Mouse (Mus musculus): Measurements from ENCODE around the gene Tnr.
A peak's percentile ranks its signal among the peaks of the same experiment; 100 is the strongest.

Gene Tnr

DNA sequence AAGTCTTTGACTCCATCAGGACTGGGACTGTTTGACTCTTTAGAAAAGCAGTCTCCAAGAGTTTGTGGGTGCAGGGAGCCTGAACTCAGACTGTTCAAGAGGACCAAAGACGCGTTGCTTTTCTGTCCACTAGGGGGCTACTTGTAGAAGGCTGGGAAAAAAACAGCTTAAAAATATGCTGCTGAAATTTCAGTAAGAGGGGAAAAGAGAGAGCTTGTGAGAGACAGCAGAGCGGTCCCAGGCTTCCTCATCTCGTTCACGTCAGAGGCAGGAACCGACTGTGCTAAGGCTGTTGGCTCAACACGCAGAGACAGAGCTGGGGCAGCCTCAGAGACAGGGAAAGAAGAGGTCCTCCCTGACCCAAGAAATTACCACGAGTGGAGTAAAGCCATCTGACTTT is at the start of gene Tnr:
Tnr (plus strand) TSS at position 192 of the 400 bp plus-strand sequence.
- DNase-seq (ENCODE audit: low spot score in 2 of 2) = peak; percentile 87 to 89

DNA sequence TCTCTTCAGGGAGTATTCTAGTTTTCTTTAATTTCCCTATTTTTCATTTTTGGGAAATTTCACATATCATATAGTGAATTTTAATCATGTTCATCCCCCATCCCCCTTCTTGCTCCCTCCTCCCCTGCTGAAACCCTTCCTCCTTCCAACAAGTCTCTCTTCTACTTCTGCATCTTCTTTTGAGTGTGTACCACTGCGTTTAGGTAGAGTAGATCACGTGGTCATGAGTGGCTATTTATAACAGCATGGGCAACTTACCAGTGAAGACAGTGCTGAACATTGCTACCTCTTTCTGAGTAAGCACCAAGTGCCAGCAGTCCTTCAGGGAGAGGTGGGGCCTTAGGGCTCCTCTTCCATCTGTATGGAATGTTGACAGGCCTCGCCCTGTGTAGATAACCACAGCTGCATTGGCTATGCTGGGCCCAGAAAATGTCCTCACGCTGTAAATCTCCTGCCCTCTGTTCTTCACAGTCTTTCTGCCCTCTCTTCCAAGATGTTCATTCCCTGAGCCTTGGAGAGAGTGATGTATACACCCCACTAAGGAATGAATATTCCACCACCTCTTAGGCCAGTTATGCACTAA is 33.6 kb upstream of the Tnr start:
- no peak for DNase-seq (ENCODE audit: low spot score in 2 of 2)

DNA sequence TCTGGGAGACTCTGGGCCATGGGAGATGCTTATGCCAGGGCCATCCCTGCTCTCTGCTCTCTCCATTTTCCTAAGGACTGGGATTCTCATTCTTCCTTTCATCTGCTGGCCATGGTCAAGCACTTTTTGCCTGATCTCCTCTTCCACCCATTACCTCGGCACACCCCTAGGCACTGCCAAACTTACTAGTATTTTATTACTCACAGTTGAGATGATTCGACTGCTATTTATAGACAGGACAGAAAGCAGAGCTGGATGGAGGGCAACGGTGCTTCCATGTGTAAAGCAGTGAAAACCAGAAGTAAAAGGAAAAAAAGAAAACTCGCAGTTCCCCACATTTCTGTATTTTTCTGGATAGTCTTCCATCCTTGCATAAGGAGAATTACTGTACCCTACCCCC is 31.0 kb upstream of the Tnr start:
- DNase-seq (ENCODE audit: low spot score in 2 of 2) = no peak

DNA sequence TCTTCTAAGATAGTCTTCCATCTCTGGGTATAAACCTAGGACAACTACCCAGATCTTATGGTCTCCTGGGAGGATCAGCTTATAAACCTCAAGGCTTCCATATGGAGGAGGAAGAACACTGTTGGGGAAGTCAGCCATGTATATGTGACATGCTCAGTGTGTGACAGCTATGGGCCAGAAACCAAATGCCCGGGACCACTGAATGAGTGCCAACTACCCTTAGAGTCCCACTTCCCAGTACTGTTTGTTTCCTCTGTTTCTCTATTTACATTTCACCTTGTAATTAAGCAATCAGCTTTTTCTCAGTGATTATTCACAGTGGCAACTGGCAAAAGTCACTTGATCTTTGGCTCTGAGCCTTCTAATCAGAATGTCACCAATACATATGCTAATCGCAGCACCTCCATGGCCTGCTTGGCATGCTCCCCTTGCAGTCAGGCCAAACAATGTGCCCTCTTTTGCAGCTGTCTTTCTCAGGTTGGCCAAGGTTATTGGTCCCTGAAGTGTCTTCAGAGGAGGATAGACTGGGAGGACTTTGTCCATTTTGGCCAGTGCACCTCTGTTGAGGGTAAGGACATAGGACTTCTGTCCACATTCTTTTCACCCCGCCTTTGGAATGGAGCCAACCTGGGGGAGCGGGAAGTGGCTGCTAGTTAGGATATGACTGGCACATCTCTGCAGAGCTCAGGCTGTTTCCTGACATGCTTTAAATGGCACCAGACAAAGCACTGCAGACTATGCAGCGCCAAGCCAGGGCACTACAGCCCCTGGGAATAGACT is 29.7 kb upstream of the Tnr start:
- peak in 1 of 2 experiments; percentile 29 for DNase-seq (ENCODE audit: low spot score in 2 of 2)

DNA sequence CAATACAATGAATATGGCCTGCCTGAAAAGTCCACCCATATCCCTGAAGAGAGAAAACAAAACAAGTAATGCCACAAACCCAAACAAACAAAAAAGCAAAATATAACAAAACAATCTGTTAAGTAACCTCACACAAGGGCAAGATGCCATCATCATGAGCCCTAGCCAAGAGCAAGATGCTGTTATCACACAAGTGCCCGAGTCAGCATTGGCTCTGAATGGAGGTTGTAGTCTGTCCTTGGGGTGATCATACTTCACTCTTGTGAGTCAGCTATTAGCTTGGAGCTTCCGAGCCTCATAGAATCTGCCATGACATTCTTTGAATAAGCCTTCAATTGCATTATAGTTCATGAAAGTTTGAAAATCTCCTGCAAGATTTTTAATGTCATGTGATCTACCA is 25.3 kb upstream of the Tnr start:
- no peak for DNase-seq (ENCODE audit: low spot score in 2 of 2)

DNA sequence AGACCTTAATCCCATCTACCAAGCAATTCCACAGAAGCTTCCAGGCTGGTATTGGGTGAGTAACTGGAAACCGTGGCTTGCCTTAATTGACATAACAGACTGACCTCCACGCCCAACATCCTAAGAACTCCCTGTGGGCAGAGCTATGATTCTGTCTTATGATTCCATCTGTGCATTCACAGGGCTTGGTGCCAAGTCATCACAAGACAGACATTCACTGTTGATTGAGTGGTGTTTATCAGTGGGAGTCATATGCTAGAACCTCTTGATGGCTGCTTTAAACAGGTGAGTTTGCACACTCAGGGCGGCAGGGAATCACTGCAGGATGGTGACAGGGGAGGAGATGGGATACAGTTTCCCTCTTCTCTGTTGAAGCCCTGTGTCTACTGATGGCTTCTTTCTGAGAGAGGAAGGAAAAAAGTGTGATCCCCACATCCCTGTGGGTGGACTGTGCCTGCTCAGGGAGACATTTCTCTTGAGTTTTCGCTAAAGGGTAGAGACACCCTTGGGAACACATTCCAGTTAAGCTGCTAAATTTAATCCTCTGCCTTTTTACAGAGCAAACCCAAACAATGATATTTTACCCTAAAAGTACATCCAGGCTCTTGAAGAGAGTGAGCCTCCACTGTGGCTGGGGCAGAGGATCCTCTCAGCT is 23.6 kb upstream of the Tnr start:
- no peak for DNase-seq (ENCODE audit: low spot score in 2 of 2)

DNA sequence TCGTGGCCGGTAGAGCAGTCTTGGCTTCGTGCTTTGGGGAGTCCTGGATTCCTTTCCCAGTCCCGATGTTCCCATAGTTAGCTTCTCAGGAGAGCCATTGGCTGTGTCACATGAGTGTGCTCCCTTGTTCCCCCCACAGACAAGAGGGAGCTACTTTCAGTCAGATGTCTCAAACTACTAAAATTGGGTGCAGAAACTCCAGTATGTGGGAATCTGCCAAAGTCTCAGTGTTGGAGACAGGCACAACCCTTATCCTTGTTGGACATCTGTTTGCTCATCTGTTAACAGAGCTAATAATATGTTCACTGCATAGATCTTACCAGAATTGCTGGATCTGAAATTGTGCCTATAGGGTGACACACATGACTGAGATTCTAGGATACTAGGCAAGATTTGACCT is 21.7 kb upstream of the Tnr start:
- DNase-seq (ENCODE audit: low spot score in 2 of 2) = no peak

DNA sequence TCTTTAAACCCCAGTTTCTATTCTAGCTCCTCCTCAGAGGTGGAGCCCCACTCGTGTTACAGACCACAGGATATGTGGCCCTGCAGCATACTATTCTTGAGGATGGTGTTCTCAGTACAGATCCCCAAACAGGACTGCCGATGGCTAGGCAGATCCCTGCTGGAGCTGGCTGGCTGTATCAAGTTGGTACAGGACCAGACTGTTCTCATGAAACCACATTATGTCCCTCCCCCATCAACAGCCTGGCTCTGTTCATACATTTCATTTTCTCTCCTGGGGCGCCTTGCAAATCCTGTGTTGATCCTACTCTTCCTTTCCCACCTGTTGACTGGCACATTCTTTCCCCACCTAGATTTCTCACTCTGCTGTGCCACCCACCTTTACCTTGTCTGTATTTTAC is 12.9 kb upstream of the Tnr start:
- peak; percentile 34 to 36 for DNase-seq (ENCODE audit: low spot score in 2 of 2)

DNA sequence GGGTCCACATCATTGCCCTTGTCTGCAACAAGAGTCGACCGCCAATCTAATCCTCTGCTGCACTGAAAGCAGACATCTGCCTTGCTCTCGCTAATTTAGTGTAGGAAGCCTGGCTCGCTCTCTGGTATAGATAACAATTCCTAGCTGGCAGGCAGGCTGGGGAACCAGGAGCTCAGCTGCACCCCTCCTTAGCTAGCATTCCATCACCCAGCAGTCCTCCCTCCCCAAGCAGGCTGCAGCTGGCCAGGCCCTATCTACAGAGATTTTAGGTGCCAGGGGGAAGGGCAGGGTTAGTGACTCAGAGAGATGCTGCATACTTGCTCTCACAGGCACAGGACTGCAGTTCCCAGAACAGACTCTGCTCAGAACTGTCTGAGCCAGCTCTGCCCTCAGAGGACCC is 5.9 kb upstream of the Tnr start:
- DNase-seq (ENCODE audit: low spot score in 2 of 2) = peak; percentile 33 to 56

DNA sequence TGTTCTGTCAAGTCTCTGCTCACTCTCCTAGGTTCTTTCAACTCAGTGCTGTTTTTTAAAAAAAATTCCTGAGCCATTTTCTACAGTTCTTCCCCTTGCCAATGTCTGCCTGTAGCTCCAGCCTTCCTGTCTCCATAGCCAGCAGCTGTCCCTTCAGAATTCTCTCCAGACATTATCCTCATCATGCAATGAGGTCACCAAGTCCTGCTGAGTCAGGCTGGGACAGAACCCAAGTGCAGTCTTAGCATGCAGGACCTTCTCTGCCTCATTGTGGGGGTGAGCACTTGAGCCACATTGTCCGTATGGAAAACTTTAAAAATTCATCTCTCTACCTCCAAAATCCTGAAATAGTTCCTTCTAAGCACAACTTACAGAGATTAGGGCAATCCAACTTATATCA is 4.4 kb upstream of the Tnr start:
- no peak for DNase-seq (ENCODE audit: low spot score in 2 of 2)

DNA sequence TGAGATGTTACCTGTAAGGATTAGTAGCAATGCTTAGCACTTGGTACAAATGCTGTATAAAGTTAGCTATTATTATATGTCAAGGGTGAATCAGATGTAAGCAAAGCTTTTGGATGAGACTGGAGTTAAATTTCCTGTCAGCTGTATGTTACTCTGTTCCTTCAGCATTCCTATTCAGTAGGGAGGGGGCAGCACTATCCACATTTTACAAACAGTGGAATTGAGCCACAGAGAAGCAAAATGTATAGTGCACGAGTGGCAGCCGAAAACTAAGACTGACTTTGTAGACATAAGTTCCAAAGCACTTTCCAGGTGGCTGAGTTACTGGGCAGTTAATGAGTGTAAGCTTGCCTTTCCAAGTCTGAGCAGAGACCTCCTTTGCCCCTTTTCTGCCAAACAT is 500 bp upstream of the Tnr start:
- peak in 1 of 2 experiments; percentile 39 for DNase-seq (ENCODE audit: low spot score in 2 of 2)

DNA sequence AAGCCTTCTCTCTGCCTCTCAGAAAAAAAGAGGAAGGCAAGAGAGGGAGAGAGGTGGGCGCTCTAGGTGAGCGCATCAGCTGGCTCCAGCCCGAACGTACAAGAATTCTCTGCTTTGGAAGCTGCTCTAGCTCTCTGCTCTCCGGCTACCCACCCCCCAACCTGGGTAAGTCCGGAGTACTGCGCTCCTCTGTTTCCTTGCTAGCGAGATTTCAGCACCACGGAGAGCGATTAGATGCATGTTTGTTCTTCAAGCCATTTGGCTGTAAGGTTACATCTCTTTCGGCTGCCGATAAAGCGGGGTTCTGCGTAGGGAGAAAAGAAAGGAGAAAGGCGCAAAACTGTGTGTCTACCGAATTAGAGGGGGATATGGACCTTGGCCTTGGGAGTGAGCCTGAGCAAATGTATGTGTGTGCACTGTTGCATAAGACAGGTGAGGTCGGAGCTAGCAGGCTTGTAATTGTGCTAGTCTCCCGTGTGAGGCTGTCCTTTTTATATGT is 531 bp downstream of the Tnr start:
- DNase-seq (ENCODE audit: low spot score in 2 of 2) = peak; percentile 74 to 77

DNA sequence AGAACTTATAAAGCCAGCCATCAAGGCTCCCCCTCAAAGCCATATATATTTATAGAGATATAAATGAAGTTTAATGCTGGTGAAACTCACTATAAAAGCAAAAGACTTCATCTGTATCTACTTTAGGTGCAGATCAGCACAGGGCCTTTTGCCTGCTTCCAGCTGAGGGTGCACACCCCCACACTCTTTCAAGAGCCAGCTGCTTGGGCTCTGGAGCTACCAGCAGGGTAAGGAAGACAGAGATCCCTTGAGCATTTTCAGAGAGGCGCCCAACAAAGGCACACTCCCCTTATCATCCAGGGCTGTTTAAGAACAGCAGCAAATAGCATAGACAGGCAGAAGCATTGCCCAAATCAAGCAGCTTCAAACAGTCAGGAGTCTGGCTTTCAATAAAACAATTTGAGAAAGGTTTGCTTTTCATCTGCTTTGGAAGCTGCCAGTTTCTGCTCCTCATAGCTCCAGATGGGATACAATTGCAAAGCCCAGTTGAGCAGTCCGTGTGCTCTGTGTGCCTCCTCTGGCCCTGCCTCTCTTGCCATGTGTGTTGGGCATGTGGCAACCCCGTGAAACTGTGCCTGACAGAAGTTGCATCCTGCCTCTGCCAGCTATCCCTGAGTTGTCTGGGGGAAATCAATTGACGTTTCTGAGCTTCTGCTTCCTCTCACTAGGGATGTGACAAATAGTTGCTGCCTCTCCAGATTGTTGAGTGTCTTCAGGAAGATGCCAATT is 9.4 kb downstream of the Tnr start:
- no peak for DNase-seq (ENCODE audit: low spot score in 2 of 2)

DNA sequence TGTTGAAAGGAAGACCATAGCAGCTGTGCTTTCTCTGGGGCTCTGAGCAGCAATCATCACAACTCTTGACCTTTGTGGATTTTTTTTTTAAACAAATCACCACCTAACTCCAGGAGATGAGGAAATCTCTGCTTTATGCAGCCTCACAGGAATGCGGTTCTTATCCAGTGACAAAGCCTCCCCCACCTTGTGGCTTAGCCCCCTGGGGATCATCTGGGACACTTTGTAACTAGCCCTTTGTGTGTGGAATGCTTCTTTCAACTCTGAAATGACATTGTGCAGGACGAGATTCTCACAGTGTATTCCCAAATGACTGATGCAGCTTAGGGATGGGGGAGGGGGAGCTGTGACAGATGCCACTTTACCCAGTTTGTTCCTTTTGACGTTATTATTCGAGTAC is 12.0 kb downstream of the Tnr start:
- DNase-seq (ENCODE audit: low spot score in 2 of 2) = no peak

DNA sequence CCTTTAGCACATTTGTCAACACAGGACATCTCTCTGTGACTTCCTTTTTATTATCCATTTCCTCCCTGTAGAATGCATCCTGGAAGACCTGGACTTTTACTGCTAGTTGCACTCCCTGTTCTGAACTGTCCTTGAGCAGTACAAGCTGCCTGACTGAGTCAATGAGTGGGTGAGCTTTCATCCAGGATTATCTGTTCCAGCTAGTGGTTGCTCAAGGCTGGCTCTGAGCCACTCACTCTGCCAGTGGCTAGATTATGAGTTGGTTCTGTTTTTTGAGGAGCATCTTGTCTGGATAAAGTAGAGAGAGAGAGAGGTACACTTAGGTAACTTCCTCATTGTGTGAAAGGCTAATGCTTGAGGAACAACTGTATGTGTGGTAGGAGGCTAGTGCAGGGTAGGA is 14.0 kb downstream of the Tnr start:
- DNase-seq (ENCODE audit: low spot score in 2 of 2) = no peak

DNA sequence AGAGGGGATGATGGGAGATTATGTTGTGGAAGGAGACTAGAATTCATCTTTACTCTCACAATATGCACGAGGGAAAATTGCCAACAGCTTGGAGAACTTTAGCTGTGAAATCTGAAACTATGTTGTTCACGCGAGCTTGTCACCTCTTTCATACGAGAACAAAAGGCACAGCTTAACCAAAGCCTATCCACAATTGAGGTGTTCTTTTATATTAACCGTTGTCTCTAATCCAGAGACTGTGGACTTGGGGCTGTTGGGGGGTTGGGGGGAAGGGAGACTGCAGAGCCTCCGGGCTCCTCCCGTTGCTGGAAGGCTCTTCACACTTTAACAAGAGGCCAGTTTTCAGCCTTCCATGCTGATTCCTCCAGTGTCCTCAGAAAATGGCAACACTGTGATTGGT is 14.5 kb downstream of the Tnr start:
- no peak for DNase-seq (ENCODE audit: low spot score in 2 of 2)

DNA sequence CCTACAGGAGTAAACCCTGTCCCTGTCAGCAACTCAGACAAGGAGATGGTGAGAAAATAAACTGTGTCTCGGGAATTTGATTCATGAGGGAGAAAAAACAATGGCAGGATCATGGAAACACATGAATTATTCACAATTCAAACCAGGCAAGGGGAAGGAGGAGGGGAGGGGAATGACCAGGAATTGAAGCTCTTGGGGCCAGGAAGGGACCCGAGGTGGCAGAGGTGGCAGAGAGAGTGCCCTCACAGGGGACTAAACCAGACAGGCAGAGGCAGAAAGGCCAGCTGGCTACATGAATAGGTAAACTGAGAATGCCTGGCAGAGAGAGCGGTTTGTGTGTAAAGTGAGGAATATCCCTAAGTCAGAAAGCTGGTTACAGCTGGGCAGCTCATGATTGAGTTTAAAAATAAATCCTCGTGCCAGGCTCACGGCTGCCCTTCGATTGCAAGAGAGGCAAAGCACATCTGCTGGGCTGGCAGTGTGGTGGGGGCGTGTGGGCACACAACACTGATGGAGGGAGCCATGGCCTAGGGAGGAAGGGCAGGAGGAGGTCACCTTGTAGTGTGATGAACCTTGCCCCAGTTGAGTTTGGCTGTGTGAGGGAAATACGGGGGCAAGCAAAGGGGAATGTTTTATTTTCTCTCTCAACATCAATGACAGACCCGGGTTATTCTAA is 22.0 kb downstream of the Tnr start:
- no peak for DNase-seq (ENCODE audit: low spot score in 2 of 2)

DNA sequence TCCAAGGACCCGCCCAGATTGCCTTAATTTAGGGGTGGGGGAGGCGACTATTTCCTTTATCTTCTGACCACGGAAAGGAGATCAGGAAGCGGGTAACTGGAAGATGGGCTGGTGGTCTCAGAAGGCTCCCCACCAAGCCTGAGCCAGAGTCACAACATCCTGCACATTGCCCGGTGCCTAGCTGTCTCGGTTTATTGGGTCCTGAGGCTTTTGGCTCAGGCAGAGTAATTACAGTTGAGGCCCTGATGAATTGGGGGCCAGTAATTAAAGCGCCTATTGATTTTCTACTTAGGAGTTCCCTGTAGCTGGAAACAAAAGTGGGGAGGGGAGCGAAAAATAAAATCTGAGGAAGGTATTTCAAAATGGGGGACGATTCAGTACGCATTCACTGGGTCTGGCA is 27.5 kb downstream of the Tnr start:
- no peak for DNase-seq (ENCODE audit: low spot score in 2 of 2)

DNA sequence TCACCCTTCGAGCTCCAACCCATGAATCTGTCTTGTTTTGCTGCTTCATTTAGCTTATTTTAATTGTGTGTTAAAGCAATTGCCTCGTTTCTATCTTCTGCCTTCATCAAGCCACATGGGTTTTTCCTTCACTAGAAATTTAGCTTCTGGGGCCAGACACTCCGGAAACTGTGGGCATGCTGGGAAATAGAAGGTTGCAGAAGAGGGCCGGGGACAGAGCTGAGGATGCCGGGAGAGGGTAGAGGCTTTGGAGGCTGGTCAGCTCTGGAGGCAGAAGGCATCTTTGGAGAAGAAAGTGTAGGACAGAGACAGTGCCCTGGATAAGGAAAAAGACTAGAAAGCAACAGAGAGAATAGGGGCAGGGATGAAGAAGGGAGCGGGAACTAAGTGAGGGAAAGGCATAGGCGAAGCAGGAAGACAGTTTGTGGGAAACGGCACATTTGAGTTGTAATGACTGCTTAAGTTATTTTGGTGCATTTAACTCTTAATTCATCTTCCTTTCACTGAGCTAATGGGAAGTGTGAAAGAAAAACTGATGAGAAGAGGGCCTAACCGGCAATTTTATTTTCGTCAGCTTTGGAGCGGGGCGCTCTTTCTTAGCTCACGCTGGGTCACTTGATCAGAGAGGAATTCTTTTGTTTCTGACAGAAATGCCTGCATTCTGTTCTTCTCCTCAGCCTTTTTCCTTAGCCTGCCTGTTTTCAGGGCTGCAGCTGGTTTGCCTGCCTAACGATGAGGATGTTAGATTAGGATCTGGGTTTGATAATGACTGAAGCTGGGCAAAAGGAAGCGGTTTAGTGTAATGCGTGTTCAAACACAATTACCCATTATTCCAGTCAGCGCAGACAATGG is 28.2 kb downstream of the Tnr start:
- no peak for DNase-seq (ENCODE audit: low spot score in 2 of 2)

DNA sequence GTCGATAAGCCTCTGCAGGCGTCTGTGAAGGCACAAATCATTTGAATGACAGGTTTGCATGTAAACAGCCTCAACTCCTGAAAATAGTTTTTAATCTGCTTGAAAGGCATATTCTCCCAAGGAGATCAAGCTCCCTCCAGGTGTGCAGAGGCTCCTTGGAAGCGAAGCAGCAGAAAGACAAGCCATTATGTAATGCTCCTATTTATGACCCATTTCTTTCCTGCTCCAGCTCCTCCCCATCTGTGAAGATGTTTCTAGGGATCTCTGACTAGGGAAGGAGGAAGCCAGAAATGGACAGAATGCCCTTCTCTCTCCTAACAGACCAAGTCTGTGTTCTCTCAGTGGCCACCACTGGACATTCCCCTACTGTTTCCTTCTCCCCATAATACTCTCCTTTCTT is 38.0 kb downstream of the Tnr start:
- DNase-seq (ENCODE audit: low spot score in 2 of 2) = no peak

DNA sequence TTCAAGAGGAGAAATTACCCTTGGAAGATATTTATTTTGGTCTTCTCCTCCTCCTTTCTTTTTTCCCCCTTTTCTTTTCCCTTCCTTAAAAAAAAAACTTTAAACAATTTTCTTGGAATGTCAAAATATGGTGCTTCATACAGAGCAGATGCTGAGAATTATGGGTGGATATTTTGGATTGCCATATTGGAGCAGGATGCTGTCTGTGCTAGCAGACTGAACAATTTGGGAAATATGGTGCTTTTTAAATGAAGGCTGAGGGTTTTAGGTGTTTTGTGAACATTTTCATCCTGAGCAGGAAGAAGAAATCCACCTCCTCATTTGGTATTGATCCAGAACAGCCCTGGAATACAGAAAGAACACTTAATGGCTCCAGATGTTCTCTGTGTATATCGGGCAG is 41.6 kb downstream of the Tnr start:
- DNase-seq (ENCODE audit: low spot score in 2 of 2) = no peak
